Mouse (Mus musculus) lung, postnatal 0 days (tissue): ENCODE results near the gene Eif2b1. TPM values are rescaled to one million over a fixed set of nuclear protein-coding genes. Genes with fewer than 3 reads are reported as not detected.

ENCODE experiments used
- ATAC-seq: fragments of 200-750 bp; cut with Nextera tagmentation; 2 replicates; pipeline ENCODE4 v1.8.0; 2017; ENCODE audit warnings: moderate library complexity
- DNase-seq: peaks from one replicate; pipeline ENCODE4 v3.0.0-alpha.2; 2016; ENCODE audit warnings: low spot score
- H3K27ac ChIP-seq: fragments of 300-500 bp; sonication (generic); 2 replicates; pipeline ENCODE4 v1.5.1; 2014; ENCODE audit warnings: antibody characterized with exemption, mild to moderate bottlenecking, low read length, mixed read lengths
- H3K27me3 ChIP-seq: fragments of 300-500 bp; sonication (generic); replicated peaks from 2 replicates; pipeline ENCODE4 v1.6.1; 2014; ENCODE audit warnings: low read length, mixed read lengths; ENCODE audit not compliant: insufficient read depth
- H3K36me3 ChIP-seq: fragments of 300-500 bp; sonication (generic); 2 replicates; pipeline ENCODE4 v1.6.1; 2014; ENCODE audit warnings: low read length, mixed read lengths; ENCODE audit not compliant: insufficient read depth
- H3K4me1 ChIP-seq: fragments of 300-500 bp; sonication (generic); 2 replicates; pipeline ENCODE4 v1.6.1; 2014; ENCODE audit warnings: antibody characterized with exemption, low read depth, low read length, mixed read lengths; ENCODE audit not compliant: insufficient read depth
- H3K4me2 ChIP-seq: fragments of 300-500 bp; sonication (generic); replicated peaks from 2 replicates; pipeline ENCODE4 v1.6.1; 2014; ENCODE audit warnings: low read depth, mild to moderate bottlenecking, low read length, moderate library complexity, mixed read lengths
- H3K4me3 ChIP-seq: fragments of 300-500 bp; sonication (generic); 2 replicates; pipeline ENCODE4 v1.5.1; 2014; ENCODE audit warnings: low read depth, low read length
- H3K9ac ChIP-seq: fragments of 300-500 bp; sonication (generic); replicated peaks from 2 replicates; pipeline ENCODE4 v1.6.1; 2014; ENCODE audit warnings: low read depth, mild to moderate bottlenecking
- H3K9me3 ChIP-seq: fragments of 300-500 bp; sonication (generic); 2 replicates; pipeline ENCODE4 v1.6.1; 2016; ENCODE audit warnings: low read length, mixed read lengths
- CTCF ChIP-seq: IDR thresholded peaks from 2 replicates; pipeline ENCODE4 v1.5.1; 2016; ENCODE audit warnings: antibody characterized with exemption, mild to moderate bottlenecking
- EP300 ChIP-seq: IDR thresholded peaks from 2 replicates; pipeline ENCODE4 v1.6.1; 2016; ENCODE audit warnings: antibody characterized with exemption, mild to moderate bottlenecking, control low read depth
- WGBS: fragments of 180-500 bp; shearing (Covaris S2); extraction: QIAGEN DNeasy Blood & Tissue Kit; methylation state at CpG from one replicate; pipeline ENCODE4 v1.1.7; 2014; 5-methylcytosine and 5-hydroxymethylcytosine counted together
- polyA plus RNA-seq: library from polyadenylated mRNA; unstranded; fragments of >200 nt; fragmentation: Nextera tagmentation; extraction: Ambion mirVana; gene quantifications from 2 replicates; pipeline ENCODE4 v1.2.1, GENCODE M21; 2015

The Eif2b1 gene
- polyA plus RNA-seq, 1 experiment from 2014 or later, result 46.6 TPM

DNA sequence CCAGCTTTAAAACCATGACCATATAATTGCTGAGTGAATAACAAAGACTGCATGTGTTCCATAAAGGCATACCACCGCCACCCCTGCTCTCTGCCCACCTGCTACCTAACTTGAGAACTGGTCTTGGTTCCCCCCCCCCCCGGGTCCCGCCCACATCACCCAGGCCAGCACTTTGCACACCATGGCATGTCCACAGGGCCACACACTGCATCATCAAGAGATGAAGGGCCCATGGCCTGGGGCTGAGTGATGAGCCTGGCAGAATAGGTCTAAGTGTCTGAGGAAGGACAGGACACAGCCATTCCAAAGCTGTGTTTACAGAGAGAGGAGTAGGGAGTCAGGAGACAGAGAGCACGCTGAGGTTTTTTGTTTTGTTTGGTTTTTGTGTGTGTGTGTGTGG is 50.6 kb downstream of the Eif2b1 start:
- Histone ChIP-seq H3K4me1 (peaks cover 20% of the 10 kb centered on the region), H3K9ac (peak overlapping the region; percentile 32; the same call in 1 of the 2 replicates), H3K27me3 (no peaks in the 10 kb centered on the region), H3K9me3 (no peaks in the 10 kb centered on the region), H3K36me3 (no peaks in the 10 kb centered on the region), H3K27ac (peak overlapping the region; percentile 89), H3K4me2 (peak overlapping the region; percentile 78), H3K4me3 (peak overlapping the region; percentile 82; the same call in 1 of the 2 replicates)
- DNase-seq (no peak), ATAC-seq (no peak)
- WGBS, result 66% methylated on average over 4 of the region's 4 CpGs
- TF ChIP-seq CTCF, result no peak
- no peak for TF ChIP-seq EP300

DNA sequence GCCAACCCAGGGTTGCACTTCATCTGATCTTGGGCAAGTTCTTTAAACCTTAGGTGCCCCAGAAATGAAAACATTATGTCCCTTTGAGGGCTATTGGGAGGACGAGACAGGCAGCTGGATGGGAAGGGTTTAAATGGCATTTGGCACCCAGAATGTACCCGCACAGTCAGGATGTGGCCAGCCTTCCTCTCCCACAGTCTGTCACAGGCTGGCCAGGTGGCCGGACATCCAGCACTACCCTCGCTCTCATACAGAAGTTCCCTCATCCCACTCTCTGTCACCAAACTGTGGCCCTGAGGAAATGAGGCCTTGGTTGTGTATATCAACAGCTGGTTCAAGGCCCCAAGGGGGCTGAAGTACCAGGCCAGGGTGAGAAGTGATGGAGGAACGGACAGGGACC is 54.0 kb downstream of the Eif2b1 start:
- H3K9ac ChIP-seq, result no peak overlapping the region
- H3K4me3 ChIP-seq, result no peak overlapping the region
- TF ChIP-seq EP300 (no peak), CTCF (no peak)
- H3K9me3 ChIP-seq, result no peaks in the 10 kb centered on the region
- DNase-seq (no peak), ATAC-seq (no peak)
- 88% methylated on average over 5 of the region's 5 CpGs for WGBS
- no peak overlapping the region for H3K27ac ChIP-seq
- H3K36me3 ChIP-seq, result no peaks in the 10 kb centered on the region
- H3K27me3 ChIP-seq, result no peaks in the 10 kb centered on the region
- H3K4me1 ChIP-seq, result peaks cover 15% of the 10 kb centered on the region
- H3K4me2 ChIP-seq, result no peak overlapping the region

DNA sequence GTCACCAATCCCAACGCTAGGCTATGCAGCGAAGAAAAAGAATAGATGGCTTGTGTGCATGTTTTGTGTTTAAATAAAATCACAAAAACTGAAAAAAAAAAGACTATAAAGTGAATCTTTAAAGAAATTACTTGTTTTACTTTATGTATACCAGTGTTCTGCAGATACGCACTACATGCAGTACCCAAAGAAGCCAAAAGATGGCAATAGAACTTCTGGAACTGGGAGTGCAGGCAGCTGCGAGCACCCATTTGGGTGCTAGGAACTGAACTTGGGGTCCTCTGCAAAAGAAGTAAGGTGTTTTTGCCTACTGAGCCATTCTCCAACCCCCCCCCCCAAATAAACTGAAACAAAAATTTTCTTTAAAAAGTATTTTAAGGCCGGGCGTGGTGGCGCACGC is 55.9 kb downstream of the Eif2b1 start:
- H3K4me2 ChIP-seq, result no peak overlapping the region
- H3K4me3 ChIP-seq, result no peak overlapping the region
- no peak overlapping the region for H3K9ac ChIP-seq
- ATAC-seq (no peak), DNase-seq (no peak)
- H3K27ac ChIP-seq, result no peak overlapping the region
- no peak for TF ChIP-seq EP300
- TF ChIP-seq CTCF, result peak; percentile 51
- H3K9me3 ChIP-seq, result no peaks in the 10 kb centered on the region
- H3K36me3 ChIP-seq, result no peaks in the 10 kb centered on the region
- no peaks in the 10 kb centered on the region; the same call in 1 of the 2 replicates for H3K4me1 ChIP-seq
- no peaks in the 10 kb centered on the region for H3K27me3 ChIP-seq
- WGBS, result 96% methylated on average over 8 of the region's 8 CpGs

DNA sequence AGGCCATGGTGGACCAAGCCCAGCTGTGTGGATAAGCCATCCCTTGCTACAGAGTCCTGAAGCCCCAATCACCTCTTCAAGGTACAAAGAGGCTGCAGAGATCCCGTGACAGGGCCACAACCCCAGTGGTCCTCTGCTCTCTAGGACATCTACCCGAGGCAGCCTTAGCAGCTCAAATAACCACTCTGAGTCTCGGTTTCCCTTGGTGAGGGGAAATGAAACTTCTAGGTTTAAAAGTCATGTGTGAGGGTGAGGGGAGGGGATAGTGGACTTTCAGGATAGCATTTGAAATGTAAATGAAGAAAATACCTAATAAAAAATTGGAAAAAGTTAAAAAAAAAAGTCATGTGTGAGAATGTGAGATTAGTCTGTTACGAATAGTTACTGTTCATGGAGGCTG is 57.3 kb downstream of the Eif2b1 start:
- peaks cover 6% of the 10 kb centered on the region; the same call in 1 of the 2 replicates for H3K36me3 ChIP-seq
- ATAC-seq, result no peak
- 92% methylated on average over 4 of the region's 4 CpGs for WGBS

More for the DNA sequence above, 57.3 kb downstream of the Eif2b1 start:
- Histone ChIP-seq H3K4me1 (no peaks in the 10 kb centered on the region), H3K27ac (no peak overlapping the region), H3K9me3 (no peaks in the 10 kb centered on the region), H3K4me2 (no peak overlapping the region), H3K9ac (no peak overlapping the region), H3K27me3 (no peaks in the 10 kb centered on the region), H3K4me3 (no peak overlapping the region)
- DNase-seq, result no peak
- no peak for TF ChIP-seq EP300
- no peak for TF ChIP-seq CTCF

Other genes starting within 250 kb of the Eif2b1 start
- gene Cdk2ap1, start 216.0 kb downstream of the Eif2b1 start, polyA plus RNA-seq, result 39.3 and 49.3 TPM in 2 replicates
- 46.5 and 58.0 TPM in 2 replicates for gene Sbno1, start 153.1 kb downstream of the Eif2b1 start, polyA plus RNA-seq
- gene Kmt5a, start 139.2 kb downstream of the Eif2b1 start, polyA plus RNA-seq, result 18.0 and 21.9 TPM in 2 replicates
- gene Rilpl2, start 100.8 kb downstream of the Eif2b1 start, polyA plus RNA-seq, result 31.5 and 32.7 TPM in 2 replicates
- gene Snrnp35, start 96.0 kb downstream of the Eif2b1 start, polyA plus RNA-seq, result 11.7 and 12.8 TPM in 2 replicates
- gene Rilpl1, start 47.7 kb downstream of the Eif2b1 start, polyA plus RNA-seq, result 24.4 and 26.6 TPM in 2 replicates
- gene Tmed2, start 38.4 kb downstream of the Eif2b1 start, polyA plus RNA-seq, result 478 and 479 TPM in 2 replicates
- 6.3 and 6.7 TPM in 2 replicates for gene Ddx55, start 26.3 kb downstream of the Eif2b1 start, polyA plus RNA-seq
- 23.5 and 25.3 TPM in 2 replicates for gene Gtf2h3, start within 50 bp of the Eif2b1 start, polyA plus RNA-seq
- 23.8 and 26.8 TPM in 2 replicates for gene Atp6v0a2, start 49.4 kb upstream of the Eif2b1 start, polyA plus RNA-seq
- 0.95 and 1.0 TPM in 2 replicates for gene Dnah10, start 146.0 kb upstream of the Eif2b1 start, polyA plus RNA-seq